Mouse (Mus musculus): ENCODE measurements around the gene Gm20403.
"Not testable (repeated sequence)": the region's sequence is repeated elsewhere in the genome, so short reads cannot be mapped to it uniquely, and the experiment has no call there.

The Gm20403 gene

DNA sequence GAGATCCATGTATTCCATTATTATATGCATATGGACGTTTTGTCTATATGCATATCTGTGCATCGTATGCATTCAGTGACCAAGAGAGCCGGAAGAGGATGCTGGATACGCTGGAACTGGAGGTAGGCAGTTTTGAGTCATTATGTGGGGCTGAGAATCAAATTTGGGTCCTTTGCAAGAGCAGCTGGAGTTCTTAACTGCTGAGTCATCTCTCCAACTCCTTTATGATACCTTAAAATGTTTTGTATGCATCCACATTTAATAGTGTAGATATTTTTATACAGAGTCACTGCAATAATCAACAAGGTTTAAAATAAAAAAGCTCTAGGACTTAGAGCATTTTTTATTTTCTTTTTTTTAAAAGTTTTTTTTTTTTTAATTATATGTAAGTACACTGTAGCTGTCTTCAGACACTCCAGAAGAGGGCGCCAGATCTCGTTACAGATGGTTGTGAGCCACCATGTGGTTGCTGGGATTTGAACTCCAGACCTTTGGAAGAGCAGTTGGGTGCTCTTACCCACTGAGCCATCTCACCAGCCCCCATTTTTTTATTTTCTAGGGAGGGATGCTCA lies 43.7 kb downstream of the Gm20403 start:
- in situ Hi-C loops (cut with MboI; ENCODE audit: low pct_unique_long_range_greater_than_20kb in 1 of 2, low sequenced_read_pairs in 2 of 2, unreplicated experiment in 1 of 2), result not testable (repeated sequence)

DNA sequence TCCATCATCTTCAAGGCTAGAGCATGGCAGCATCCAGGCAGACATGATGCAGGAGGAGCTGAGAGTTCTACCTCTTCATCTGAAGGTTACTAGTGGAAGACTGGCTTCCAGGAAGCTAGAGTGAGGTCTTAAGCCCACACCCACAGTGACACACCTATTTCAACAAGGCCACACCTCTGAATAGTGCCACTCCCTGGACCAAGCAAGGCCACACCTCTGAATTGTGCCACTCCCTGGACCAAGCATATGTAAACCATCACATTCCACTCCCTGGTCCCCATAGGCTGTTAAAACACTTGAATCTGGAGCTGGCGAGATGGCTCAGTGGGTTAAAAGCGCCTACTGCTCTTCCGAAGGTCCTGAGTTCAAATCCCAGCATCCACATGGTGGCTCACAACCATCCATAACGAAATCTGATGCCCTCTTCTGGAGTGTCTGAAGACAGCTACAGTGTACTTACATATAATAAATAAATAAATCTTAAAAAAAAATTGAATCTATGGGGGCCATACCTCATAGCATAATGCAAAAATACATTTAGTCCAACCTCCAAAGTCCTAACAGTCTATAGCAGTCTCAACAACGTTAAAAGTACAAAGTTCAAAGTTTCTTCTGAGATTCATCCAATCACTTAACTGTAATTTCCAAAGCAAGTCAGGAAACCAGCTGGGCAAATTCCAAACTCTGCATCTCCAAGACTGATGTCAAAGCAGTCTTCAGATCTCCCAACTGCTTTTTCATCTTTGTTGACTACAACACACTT lies 48.6 kb downstream of the Gm20403 start:
- in situ Hi-C loops (cut with MboI; ENCODE audit: low pct_unique_long_range_greater_than_20kb in 1 of 2, low sequenced_read_pairs in 2 of 2, unreplicated experiment in 1 of 2), result not testable (repeated sequence)
